Mouse (Mus musculus): ENCODE data around the gene Edem3. TPM values are rescaled to one million over a fixed set of nuclear protein-coding genes. Genes with fewer than 3 reads are reported as not detected.

Edem3 gene
- polyA plus RNA-seq, 1 experiment = 22.6 TPM

- Histone ChIP-seq H3K4me1 (ENCODE audit: control insufficient read depth, insufficient read depth, low read length) (no peaks in the 10 kb centered on the region), H3K9ac (ENCODE audit: low read depth, poor library complexity, severe bottlenecking) (no peak overlapping the region), H3K9me3 (replicated peaks; ENCODE audit: control insufficient read depth, insufficient read depth, low read length, poor library complexity, severe bottlenecking) (no peaks in the 10 kb centered on the region), H3K4me3 (ENCODE audit: low read depth, low read length) (no peak overlapping the region), H3K27me3 (ENCODE audit: control insufficient read depth, insufficient read depth, low read length, poor library complexity, severe bottlenecking) (no peaks in the 10 kb centered on the region), H3K36me3 (ENCODE audit: control insufficient read depth, insufficient read depth, low read length, poor library complexity, severe bottlenecking) (no peaks in the 10 kb centered on the region; the same call in 1 of the 2 replicates), H3K27ac (ENCODE audit: insufficient read depth, low read length) (no peak overlapping the region)
- TF ChIP-seq POLR2A (IDR thresholded peaks at IDR 0.05; ENCODE audit: insufficient read depth, low read length) (no peak), CTCF (IDR thresholded peaks at IDR 0.05; ENCODE audit: low read depth, low read length) (no peak), EP300 (IDR thresholded peaks at IDR 0.05; ENCODE audit: insufficient read depth, low read depth, low read length) (no peak)
Measured at GRCm38 (mm10) chr1:151807286-151807685, 52.1 kb downstream of the Edem3 start.

- Histone ChIP-seq H3K9ac (ENCODE audit: low read depth, poor library complexity, severe bottlenecking) (no peak overlapping the region), H3K36me3 (ENCODE audit: control insufficient read depth, insufficient read depth, low read length, poor library complexity, severe bottlenecking) (no peaks in the 10 kb centered on the region; the same call in 1 of the 2 replicates), H3K9me3 (replicated peaks; ENCODE audit: control insufficient read depth, insufficient read depth, low read length, poor library complexity, severe bottlenecking) (no peaks in the 10 kb centered on the region), H3K4me1 (ENCODE audit: control insufficient read depth, insufficient read depth, low read length) (no peaks in the 10 kb centered on the region), H3K4me3 (ENCODE audit: low read depth, low read length) (no peak overlapping the region), H3K27me3 (ENCODE audit: control insufficient read depth, insufficient read depth, low read length, poor library complexity, severe bottlenecking) (no peaks in the 10 kb centered on the region), H3K27ac (ENCODE audit: insufficient read depth, low read length) (no peak overlapping the region)
- TF ChIP-seq CTCF (IDR thresholded peaks at IDR 0.05; ENCODE audit: low read depth, low read length) (no peak), EP300 (IDR thresholded peaks at IDR 0.05; ENCODE audit: insufficient read depth, low read depth, low read length) (no peak), POLR2A (IDR thresholded peaks at IDR 0.05; ENCODE audit: insufficient read depth, low read length) (no peak)
Measured at GRCm38 (mm10) chr1:151810628-151811421, 55.7 kb downstream of the Edem3 start.

GRCm38 (mm10) chr1:151811456-151811855 is 56.3 kb downstream of the Edem3 start:
- Histone ChIP-seq H3K9ac (ENCODE audit: low read depth, poor library complexity, severe bottlenecking) (no peak overlapping the region), H3K27me3 (ENCODE audit: control insufficient read depth, insufficient read depth, low read length, poor library complexity, severe bottlenecking) (no peaks in the 10 kb centered on the region), H3K9me3 (replicated peaks; ENCODE audit: control insufficient read depth, insufficient read depth, low read length, poor library complexity, severe bottlenecking) (no peaks in the 10 kb centered on the region), H3K4me1 (ENCODE audit: control insufficient read depth, insufficient read depth, low read length) (no peaks in the 10 kb centered on the region), H3K27ac (ENCODE audit: insufficient read depth, low read length) (no peak overlapping the region), H3K4me3 (ENCODE audit: low read depth, low read length) (no peak overlapping the region), H3K36me3 (ENCODE audit: control insufficient read depth, insufficient read depth, low read length, poor library complexity, severe bottlenecking) (no peaks in the 10 kb centered on the region; the same call in 1 of the 2 replicates)
- TF ChIP-seq POLR2A (IDR thresholded peaks at IDR 0.05; ENCODE audit: insufficient read depth, low read length) (no peak), EP300 (IDR thresholded peaks at IDR 0.05; ENCODE audit: insufficient read depth, low read depth, low read length) (no peak), CTCF (IDR thresholded peaks at IDR 0.05; ENCODE audit: low read depth, low read length) (no peak)

GRCm38 (mm10) chr1:151812004-151812712 is 57.0 kb downstream of the Edem3 start:
- Histone ChIP-seq H3K4me1 (ENCODE audit: control insufficient read depth, insufficient read depth, low read length) (no peaks in the 10 kb centered on the region), H3K4me3 (ENCODE audit: low read depth, low read length) (no peak overlapping the region), H3K27me3 (ENCODE audit: control insufficient read depth, insufficient read depth, low read length, poor library complexity, severe bottlenecking) (no peaks in the 10 kb centered on the region), H3K9me3 (replicated peaks; ENCODE audit: control insufficient read depth, insufficient read depth, low read length, poor library complexity, severe bottlenecking) (no peaks in the 10 kb centered on the region), H3K36me3 (ENCODE audit: control insufficient read depth, insufficient read depth, low read length, poor library complexity, severe bottlenecking) (no peaks in the 10 kb centered on the region; the same call in 1 of the 2 replicates), H3K27ac (ENCODE audit: insufficient read depth, low read length) (no peak overlapping the region), H3K9ac (ENCODE audit: low read depth, poor library complexity, severe bottlenecking) (no peak overlapping the region)
- TF ChIP-seq EP300 (IDR thresholded peaks at IDR 0.05; ENCODE audit: insufficient read depth, low read depth, low read length) (no peak), POLR2A (IDR thresholded peaks at IDR 0.05; ENCODE audit: insufficient read depth, low read length) (no peak)

- Histone ChIP-seq H3K27ac (ENCODE audit: insufficient read depth, low read length) (no peak overlapping the region), H3K27me3 (ENCODE audit: control insufficient read depth, insufficient read depth, low read length, poor library complexity, severe bottlenecking) (no peaks in the 10 kb centered on the region), H3K4me3 (ENCODE audit: low read depth, low read length) (no peak overlapping the region), H3K36me3 (ENCODE audit: control insufficient read depth, insufficient read depth, low read length, poor library complexity, severe bottlenecking) (peaks cover 15% of the 10 kb centered on the region), H3K4me1 (ENCODE audit: control insufficient read depth, insufficient read depth, low read length) (no peaks in the 10 kb centered on the region), H3K9me3 (replicated peaks; ENCODE audit: control insufficient read depth, insufficient read depth, low read length, poor library complexity, severe bottlenecking) (no peaks in the 10 kb centered on the region), H3K9ac (ENCODE audit: low read depth, poor library complexity, severe bottlenecking) (no peak overlapping the region)
- TF ChIP-seq CTCF (IDR thresholded peaks at IDR 0.05; ENCODE audit: low read depth, low read length) (no peak), EP300 (IDR thresholded peaks at IDR 0.05; ENCODE audit: insufficient read depth, low read depth, low read length) (no peak), POLR2A (IDR thresholded peaks at IDR 0.05; ENCODE audit: insufficient read depth, low read length) (no peak)
Measured at GRCm38 (mm10) chr1:151816051-151816450, 60.9 kb downstream of the Edem3 start.

GRCm38 (mm10) chr1:151819190-151819589 is 64.0 kb downstream of the Edem3 start:
- H3K27me3 ChIP-seq (ENCODE audit: control insufficient read depth, insufficient read depth, low read length, poor library complexity, severe bottlenecking) = no peaks in the 10 kb centered on the region

More at GRCm38 (mm10) chr1:151819190-151819589, 64.0 kb downstream of the Edem3 start:
- Histone ChIP-seq H3K9me3 (replicated peaks; ENCODE audit: control insufficient read depth, insufficient read depth, low read length, poor library complexity, severe bottlenecking) (no peaks in the 10 kb centered on the region), H3K36me3 (ENCODE audit: control insufficient read depth, insufficient read depth, low read length, poor library complexity, severe bottlenecking) (peaks cover 15% of the 10 kb centered on the region), H3K9ac (ENCODE audit: low read depth, poor library complexity, severe bottlenecking) (no peak overlapping the region), H3K4me1 (ENCODE audit: control insufficient read depth, insufficient read depth, low read length) (no peaks in the 10 kb centered on the region), H3K4me3 (ENCODE audit: low read depth, low read length) (no peak overlapping the region), H3K27ac (ENCODE audit: insufficient read depth, low read length) (no peak overlapping the region)
- TF ChIP-seq EP300 (IDR thresholded peaks at IDR 0.05; ENCODE audit: insufficient read depth, low read depth, low read length) (no peak), POLR2A (IDR thresholded peaks at IDR 0.05; ENCODE audit: insufficient read depth, low read length) (no peak), CTCF (IDR thresholded peaks at IDR 0.05; ENCODE audit: low read depth, low read length) (no peak)
